Mouse (Mus musculus) neural tube, embryonic 14.5 days (tissue): ENCODE measurements at regions not wholly inside any gene's neighbourhood (a gene's known extent, or its start where the extent isn't known, plus 50 kb on each side); places are given as distances from the start of the nearest gene placed in this dataset.

Experiments
- ATAC-seq: fragments of 200-750 bp; cut with Nextera tagmentation; 2 replicates; pipeline ENCODE4 v1.8.0; 2017; ENCODE audit warnings: low read depth, mild to moderate bottlenecking, moderate TSS enrichment, moderate library complexity
- H3K27ac ChIP-seq: fragments of 300-500 bp; sonication (generic); 2 replicates; pipeline ENCODE4 v1.5.1; 2014; ENCODE audit warnings: low read depth, mild to moderate bottlenecking, control low read depth, low read length, moderate library complexity, mixed read lengths
- H3K27me3 ChIP-seq: fragments of 300-500 bp; sonication (generic); 2 replicates; pipeline ENCODE4 v1.6.1; 2014; ENCODE audit warnings: low read length; ENCODE audit not compliant: control insufficient read depth, insufficient read depth
- H3K36me3 ChIP-seq: fragments of 300-500 bp; sonication (generic); 2 replicates; pipeline ENCODE4 v1.6.1; 2014; ENCODE audit warnings: low read length, mixed read lengths; ENCODE audit not compliant: control insufficient read depth, insufficient read depth
- H3K4me1 ChIP-seq: fragments of 300-500 bp; sonication (generic); 2 replicates; pipeline ENCODE4 v1.6.1; 2014; ENCODE audit warnings: low read length; ENCODE audit not compliant: control insufficient read depth, insufficient read depth
- H3K4me2 ChIP-seq: fragments of 300-500 bp; sonication (generic); 2 replicates; pipeline ENCODE4 v1.6.1; 2014; ENCODE audit warnings: mild to moderate bottlenecking, low read depth, low read length, control low read depth
- H3K4me3 ChIP-seq: fragments of 300-500 bp; sonication (generic); 2 replicates; pipeline ENCODE4 v1.5.1; 2014; ENCODE audit warnings: low read depth, low read length, control low read depth, mixed read lengths
- H3K9ac ChIP-seq: fragments of 300-500 bp; sonication (generic); replicated peaks from 2 replicates; pipeline ENCODE4 v1.6.1; 2014; ENCODE audit warnings: low read depth, mild to moderate bottlenecking, control low read depth, low read length, mixed read lengths
- H3K9me3 ChIP-seq: fragments of 300-500 bp; sonication (generic); 2 replicates; pipeline ENCODE4 v1.6.1; 2016; ENCODE audit warnings: low read length; ENCODE audit not compliant: control insufficient read depth
- WGBS: fragments of 180-500 bp; shearing (Covaris S2); extraction: QIAGEN DNeasy Blood & Tissue Kit; methylation state at CpG from one replicate; pipeline ENCODE4 v1.1.7; 2014; 5-methylcytosine and 5-hydroxymethylcytosine counted together

DNA sequence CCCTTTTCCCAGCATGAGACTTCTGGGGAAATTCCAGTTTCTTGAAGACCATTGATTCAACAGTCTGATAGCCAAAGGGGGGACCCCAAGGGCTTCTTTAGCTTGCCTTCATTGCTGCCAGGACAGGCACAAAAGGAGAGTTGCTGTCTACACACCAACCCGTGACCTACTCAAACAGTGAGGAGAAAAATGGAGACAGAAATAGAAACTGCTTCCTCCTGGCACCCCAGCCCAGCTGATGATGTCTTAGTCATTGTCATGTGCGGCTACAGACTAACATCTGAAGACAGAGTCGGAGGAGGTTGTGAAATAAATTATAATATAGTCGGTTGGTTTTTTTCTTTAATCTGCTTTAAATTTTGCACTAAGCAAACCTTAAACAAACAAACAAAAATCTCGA is 243.2 kb upstream of the Jmjd1c start:
- WGBS, result 54% methylated on average over 5 of the region's 5 CpGs
- Histone ChIP-seq H3K36me3 (no peaks in the 10 kb centered on the region), H3K4me2 (no peak overlapping the region), H3K27ac (no peak overlapping the region), H3K4me3 (no peak overlapping the region), H3K27me3 (no peaks in the 10 kb centered on the region), H3K9ac (no peak overlapping the region), H3K9me3 (no peaks in the 10 kb centered on the region), H3K4me1 (no peaks in the 10 kb centered on the region)
- no peak for ATAC-seq

DNA sequence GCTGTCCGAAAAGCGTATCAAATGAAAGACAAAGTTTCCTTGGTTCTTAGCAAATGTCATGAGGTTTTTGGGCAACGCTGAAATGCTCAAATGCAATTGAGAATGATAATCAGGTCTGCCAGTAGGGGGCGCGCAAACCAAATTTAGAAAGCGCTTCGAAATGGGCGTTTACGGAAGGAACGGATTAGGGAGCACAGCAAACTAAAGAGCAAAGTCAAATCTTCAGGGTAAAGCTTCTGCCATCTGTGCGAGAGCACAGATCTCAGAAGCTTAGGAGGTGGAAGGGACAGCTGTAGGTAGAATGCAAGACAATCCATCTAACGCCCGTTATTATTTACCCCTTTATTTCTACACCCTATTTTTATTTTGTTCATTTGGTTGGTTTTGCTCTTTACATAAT is 242.7 kb upstream of the Jmjd1c start:
- Histone ChIP-seq H3K4me2 (no peak overlapping the region), H3K9ac (no peak overlapping the region), H3K4me3 (no peak overlapping the region), H3K9me3 (no peaks in the 10 kb centered on the region), H3K27ac (no peak overlapping the region), H3K36me3 (no peaks in the 10 kb centered on the region), H3K4me1 (no peaks in the 10 kb centered on the region), H3K27me3 (no peaks in the 10 kb centered on the region)
- ATAC-seq, result peak; percentile 41; the same call in 1 of the 2 replicates
- 10% methylated on average over 13 of the region's 13 CpGs for WGBS

DNA sequence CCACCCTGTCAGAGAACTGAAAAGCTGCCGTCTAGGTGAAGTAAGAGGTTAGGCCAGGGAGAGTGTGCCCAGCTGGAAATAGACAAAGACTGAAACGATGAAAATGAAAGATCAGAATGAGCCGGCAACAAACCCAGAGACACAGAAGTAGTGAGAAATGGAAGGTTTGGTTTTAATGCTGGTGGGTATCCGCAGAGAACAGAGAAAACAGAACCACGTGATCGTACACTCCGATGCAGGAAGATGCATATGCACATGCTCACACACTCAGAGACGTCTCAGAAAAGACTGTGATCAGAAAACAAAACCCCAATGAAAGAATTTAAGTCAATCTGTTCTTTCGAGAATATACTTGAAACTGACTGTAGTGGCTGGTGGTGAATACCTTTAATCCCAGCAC is 241.0 kb upstream of the Jmjd1c start:
- 93% methylated on average over 9 of the region's 9 CpGs for WGBS
- Histone ChIP-seq H3K9ac (no peak overlapping the region), H3K9me3 (no peaks in the 10 kb centered on the region), H3K4me1 (no peaks in the 10 kb centered on the region), H3K36me3 (no peaks in the 10 kb centered on the region), H3K4me2 (no peak overlapping the region), H3K27me3 (no peaks in the 10 kb centered on the region), H3K4me3 (no peak overlapping the region), H3K27ac (no peak overlapping the region)
- ATAC-seq, result no peak

DNA sequence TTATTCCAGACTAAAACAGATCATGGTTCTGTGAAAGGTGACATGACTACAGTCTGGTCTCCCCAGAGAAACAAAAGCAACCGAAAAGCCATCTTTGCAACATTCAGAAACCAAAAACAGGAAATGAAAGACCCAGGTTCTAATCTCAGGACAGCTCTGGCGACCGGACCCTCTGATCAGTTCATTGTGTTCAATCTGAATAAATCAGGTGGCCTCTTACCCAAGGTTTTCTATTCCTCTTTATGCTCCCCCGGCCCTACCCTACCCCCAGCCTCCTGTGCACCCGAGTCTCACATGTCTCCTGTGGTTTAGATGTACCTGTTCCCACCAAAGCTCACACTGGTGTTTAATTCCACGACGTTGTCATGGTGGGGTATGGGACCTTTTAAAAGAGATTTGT is 238.6 kb upstream of the Jmjd1c start:
- WGBS, result 91% methylated on average over 7 of the region's 7 CpGs
- Histone ChIP-seq H3K27me3 (no peaks in the 10 kb centered on the region), H3K27ac (no peak overlapping the region), H3K36me3 (no peaks in the 10 kb centered on the region), H3K4me1 (no peaks in the 10 kb centered on the region), H3K4me3 (no peak overlapping the region), H3K4me2 (no peak overlapping the region), H3K9ac (no peak overlapping the region), H3K9me3 (no peaks in the 10 kb centered on the region)
- ATAC-seq, result no peak

- no peaks in the 10 kb centered on the region for H3K27me3 ChIP-seq
- no peak overlapping the region for H3K9ac ChIP-seq
- no peaks in the 10 kb centered on the region for H3K4me1 ChIP-seq
- WGBS, result 57% methylated on average over 1 of the region's 1 CpGs
- no peaks in the 10 kb centered on the region for H3K9me3 ChIP-seq
- H3K36me3 ChIP-seq, result no peaks in the 10 kb centered on the region
- H3K4me2 ChIP-seq, result no peak overlapping the region
- ATAC-seq, result no peak
- no peak overlapping the region for H3K27ac ChIP-seq
- H3K4me3 ChIP-seq, result no peak overlapping the region
Observed at GRCm38 (mm10) chr10:66861421-66861820, 234.5 kb upstream of the Jmjd1c start.

DNA sequence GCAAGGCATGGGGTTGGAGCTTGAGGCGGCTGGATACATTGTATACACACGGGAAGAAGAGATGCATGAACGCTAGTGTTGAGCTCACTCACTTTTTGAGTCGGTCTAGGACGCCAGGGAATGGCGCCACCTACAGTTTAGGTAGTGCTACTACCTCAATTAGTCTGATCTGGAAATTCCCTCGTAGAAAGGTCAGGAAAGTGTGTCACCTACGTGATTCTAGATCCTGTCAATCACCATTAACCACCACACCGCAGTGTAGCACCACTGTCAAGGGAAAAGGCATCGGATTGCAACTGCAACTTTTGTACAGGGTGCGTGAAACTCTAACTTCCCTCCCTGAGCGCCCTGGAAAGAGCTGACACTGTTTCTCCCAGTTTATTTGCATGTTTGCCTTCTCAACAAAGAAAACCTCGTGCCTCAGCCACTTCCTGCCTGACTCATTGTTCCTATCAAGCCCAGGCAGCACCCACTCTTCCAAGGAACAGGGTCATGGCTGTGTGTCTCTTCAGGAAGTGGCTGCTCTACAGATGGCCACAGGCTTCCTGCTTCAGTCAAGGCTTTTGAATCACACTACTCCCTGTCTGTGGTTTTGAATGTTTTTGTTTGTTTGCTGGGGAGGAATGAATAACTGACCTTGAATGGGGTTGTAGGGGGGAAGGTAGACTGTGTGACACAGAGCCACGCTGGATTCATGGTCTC is 231.6 kb upstream of the Jmjd1c start:
- no peak overlapping the region for H3K27ac ChIP-seq
- H3K9me3 ChIP-seq, result no peaks in the 10 kb centered on the region
- H3K4me1 ChIP-seq, result no peaks in the 10 kb centered on the region
- no peaks in the 10 kb centered on the region for H3K27me3 ChIP-seq
- WGBS, result 65% methylated on average over 14 of the region's 14 CpGs
- no peak overlapping the region for H3K4me3 ChIP-seq
- no peak overlapping the region for H3K4me2 ChIP-seq
- no peaks in the 10 kb centered on the region for H3K36me3 ChIP-seq
- ATAC-seq, result no peak
- H3K9ac ChIP-seq, result no peak overlapping the region

DNA sequence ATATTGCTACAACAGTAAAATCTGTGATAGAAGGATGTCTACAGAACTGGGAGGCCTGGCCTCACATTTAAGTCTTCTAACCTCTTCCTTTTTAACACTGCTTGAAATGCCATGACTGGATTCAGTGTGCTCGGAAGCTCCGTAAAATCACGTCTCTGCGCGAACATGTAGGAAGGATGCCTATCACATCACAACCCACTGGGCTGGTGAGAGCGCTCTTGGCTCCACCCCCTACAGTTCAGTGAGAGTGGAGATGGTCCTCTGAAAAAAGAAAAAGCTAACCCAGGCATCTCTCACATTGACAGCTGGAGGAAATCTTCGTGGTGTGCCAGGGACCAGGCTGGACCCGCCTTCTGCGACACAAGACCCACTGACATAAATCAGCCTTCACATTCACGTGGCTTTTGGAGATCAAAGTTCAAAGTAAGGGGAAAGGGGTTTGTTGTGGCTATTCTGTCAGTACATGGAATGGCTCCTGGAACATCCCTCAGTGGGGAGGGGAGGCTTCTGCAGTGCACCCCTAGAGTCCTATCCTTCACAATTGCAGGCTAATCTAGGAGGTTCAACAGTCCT is 230.8 kb upstream of the Jmjd1c start:
- Histone ChIP-seq H3K4me1 (no peaks in the 10 kb centered on the region), H3K27me3 (no peaks in the 10 kb centered on the region), H3K9me3 (no peaks in the 10 kb centered on the region), H3K9ac (no peak overlapping the region), H3K4me3 (no peak overlapping the region), H3K27ac (no peak overlapping the region), H3K36me3 (no peaks in the 10 kb centered on the region), H3K4me2 (no peak overlapping the region)
- ATAC-seq, result no peak
- 73% methylated on average over 10 of the region's 10 CpGs for WGBS

DNA sequence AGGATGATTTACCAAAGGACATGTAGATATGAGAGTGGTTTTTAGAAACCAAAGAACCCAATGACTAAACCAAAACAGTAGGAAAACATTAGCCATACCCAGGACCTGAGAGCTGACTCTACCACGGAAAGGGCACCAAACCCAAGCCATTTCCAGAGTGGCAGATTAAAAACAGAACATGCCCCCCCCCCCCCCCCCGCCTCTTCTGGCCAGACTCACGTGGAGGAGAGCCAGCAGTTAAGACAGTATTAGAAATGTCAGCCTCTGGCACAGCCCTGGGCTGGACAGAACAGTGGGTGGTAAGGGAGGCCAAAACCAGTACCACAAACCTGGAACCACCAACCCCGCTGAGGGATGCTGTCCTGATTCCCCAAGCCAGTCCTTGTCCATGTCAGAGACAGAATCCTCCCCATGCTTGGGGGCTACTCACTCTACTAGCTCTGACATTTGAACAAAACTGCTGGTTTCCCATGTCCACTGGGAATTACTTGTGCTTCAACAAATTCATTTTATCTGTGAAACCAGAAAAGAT is 224.7 kb upstream of the Jmjd1c start:
- no peaks in the 10 kb centered on the region for H3K9me3 ChIP-seq
- H3K4me3 ChIP-seq, result no peak overlapping the region
- no peaks in the 10 kb centered on the region for H3K36me3 ChIP-seq
- H3K27ac ChIP-seq, result no peak overlapping the region
- no peak overlapping the region for H3K9ac ChIP-seq
- H3K27me3 ChIP-seq, result no peaks in the 10 kb centered on the region
- H3K4me1 ChIP-seq, result no peaks in the 10 kb centered on the region
- 62% methylated on average over 3 of the region's 4 CpGs for WGBS
- no peak overlapping the region for H3K4me2 ChIP-seq
- no peak for ATAC-seq

DNA sequence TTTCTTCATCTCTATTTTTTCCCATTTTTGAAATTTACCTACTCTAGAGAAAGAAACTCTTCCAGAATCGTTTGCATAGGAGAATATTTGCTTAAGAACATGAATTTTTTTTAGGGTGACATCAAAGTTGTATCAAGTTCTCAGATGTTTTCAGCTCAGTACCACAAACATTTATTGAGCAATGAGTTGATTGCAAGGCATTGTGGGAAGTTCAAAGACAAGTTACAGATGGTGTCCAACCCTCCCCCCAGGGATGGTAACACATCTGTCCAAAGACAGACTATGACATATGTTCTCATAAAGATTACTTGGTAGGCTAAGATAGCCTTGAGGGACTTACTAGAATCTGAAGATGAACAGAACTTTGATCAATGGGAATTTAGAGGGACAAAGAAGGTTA is 224.3 kb upstream of the Jmjd1c start:
- Histone ChIP-seq H3K4me3 (no peak overlapping the region), H3K9ac (no peak overlapping the region), H3K36me3 (no peaks in the 10 kb centered on the region), H3K9me3 (no peaks in the 10 kb centered on the region), H3K4me1 (no peaks in the 10 kb centered on the region), H3K27ac (no peak overlapping the region), H3K4me2 (no peak overlapping the region), H3K27me3 (no peaks in the 10 kb centered on the region)
- no peak for ATAC-seq
- 75% methylated on average over 1 of the region's 1 CpGs for WGBS
